Mouse (Mus musculus) ovary, postnatal 10 days (tissue): ENCODE measurements around the gene Spata18.

Experiments used
- DNase-seq: peaks from one replicate; pipeline ENCODE4 v3.0.0; 2022; ENCODE audit warnings: low spot score

The Spata18 gene

GRCm38 (mm10) chr5:73666695-73667094, 15.5 kb downstream of the Spata18 start:
- no peak for DNase-seq

DNA sequence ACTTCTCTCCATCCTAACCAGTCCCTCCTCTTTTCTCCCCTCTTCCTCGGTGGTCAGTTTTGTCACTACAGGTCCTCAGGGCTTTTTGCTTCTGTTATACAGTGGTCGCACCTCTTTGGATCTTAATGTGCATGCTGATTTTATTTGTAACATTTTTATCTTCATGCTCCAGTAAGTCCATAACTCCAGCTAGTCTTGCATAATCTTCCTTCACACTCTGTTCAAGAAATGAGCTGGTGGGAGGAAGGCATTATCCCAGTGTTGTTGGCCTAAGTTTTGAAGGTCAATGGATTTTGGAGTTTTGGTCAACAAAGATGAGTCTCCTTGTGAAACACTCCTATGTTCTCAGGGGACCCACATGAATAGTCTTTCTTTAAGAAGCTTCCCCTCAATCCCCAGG, 16.7 kb downstream of the Spata18 start:
- no peak for DNase-seq

GRCm38 (mm10) chr5:73669386-73669785, 18.2 kb downstream of the Spata18 start:
- no peak for DNase-seq

DNA sequence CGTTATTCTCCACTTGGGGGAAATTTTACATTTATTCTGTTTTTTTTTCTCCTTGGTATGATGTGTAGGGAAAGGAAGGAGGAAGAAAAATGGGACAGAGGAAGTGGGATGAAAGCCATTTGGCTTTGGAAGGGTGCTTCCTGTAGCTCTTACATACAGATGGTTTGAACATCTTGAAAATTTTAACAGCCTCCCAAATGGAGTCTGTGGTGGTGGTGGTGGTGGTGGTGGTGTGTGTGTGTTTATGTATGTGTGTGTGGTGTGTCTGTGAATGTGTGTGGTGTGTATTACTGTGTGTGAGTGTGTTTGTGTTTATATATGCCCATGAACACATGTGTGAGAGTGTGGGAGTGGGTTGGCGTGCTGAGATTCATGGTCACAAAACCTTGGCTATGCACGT, 24.4 kb downstream of the Spata18 start:
- no peak for DNase-seq

DNA sequence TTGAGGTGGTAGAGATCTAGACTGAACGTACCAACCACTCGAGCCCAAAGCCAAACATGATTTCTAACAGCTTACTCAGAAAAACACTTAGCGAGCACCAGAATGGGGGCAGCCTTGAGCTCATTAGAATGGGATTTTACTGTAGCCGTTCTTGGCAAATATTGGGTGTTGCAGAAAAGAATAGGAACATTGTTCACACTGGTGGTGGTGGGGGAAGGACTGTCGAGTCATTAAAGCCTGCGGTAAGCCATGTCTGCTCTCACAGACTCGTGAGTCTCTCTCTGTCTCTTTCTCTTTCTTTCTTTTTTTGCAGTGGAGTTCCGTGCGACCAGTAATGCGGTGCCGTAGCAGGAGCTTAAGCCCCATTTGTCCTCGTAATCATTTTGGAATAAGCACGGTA, 25.4 kb downstream of the Spata18 start:
- no peak for DNase-seq

- DNase-seq = no peak
Observed at GRCm38 (mm10) chr5:73683221-73683620, 32.0 kb downstream of the Spata18 start.

DNA sequence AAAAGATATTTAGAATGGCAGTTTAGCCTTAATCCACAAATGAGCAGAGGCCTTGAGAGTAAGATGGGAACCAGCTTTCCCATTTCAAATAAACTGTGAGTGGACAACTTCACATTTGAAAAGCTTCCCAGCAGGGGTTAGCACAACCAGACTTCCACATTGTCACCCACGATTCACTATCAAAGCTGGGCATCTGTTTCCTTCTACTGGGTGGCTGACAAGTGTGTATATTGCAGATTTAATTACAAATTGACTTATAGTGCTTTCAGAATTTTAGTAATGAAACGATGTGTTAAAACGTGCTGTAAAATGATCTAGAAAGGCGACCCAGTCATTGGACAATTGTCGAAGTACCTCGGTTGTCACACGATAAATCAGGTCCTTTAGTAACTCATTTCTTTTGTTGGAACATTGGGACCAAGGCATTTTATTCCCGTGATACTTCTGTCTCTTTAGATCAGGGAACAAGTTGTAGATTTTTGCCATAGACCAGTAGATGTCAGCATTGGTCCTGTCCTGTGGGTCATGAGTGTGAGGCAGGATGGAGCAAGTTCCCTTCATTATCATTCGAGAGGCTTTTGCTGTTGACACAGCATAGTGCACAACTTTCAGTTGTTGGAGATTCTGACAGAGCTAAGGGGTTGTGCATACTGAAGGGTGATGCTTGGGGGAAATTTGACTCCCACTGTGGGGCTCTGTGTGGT, 32.7 kb downstream of the Spata18 start:
- DNase-seq = no peak

DNA sequence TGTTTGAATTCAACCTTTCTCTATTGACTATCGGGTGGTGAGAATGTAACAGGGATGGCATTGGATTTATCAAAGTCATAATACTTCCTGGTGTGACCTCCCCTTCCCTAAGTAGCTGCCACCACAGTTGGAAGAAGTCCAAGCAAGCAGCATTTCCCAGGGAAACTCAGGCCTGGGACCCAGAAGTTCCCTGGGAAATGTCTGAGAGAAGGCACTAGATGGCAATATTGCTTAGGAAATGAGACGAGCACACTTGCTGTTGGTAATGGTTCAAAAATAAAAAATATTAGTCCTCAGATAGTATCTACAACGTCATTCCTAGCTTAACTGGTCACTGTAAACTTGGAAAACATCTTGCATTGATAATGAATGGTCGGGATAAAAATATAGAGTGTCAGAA, 35.0 kb downstream of the Spata18 start:
- DNase-seq = no peak

GRCm38 (mm10) chr5:73688576-73688975, 37.4 kb downstream of the Spata18 start:
- no peak for DNase-seq

DNA sequence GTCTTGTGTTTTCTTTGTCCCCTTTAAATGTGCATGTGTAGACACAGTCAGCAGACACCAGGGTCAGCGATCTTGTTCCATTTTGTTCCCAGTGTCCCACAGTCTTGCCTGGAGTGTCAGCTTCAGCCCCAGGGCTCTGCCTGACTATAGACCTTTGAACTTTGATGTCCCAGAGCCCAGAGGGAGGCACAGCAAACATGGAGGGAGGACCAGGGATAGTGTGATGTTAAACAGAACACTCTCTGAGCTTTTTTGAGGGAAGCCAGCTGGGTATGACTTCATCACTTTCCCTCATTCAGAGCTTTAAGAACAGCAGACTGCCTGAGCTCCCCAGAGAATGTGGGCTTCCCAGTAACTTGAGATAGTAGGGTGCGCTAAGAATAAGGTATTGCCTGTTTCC, 39.0 kb downstream of the Spata18 start:
- DNase-seq = no peak

DNA sequence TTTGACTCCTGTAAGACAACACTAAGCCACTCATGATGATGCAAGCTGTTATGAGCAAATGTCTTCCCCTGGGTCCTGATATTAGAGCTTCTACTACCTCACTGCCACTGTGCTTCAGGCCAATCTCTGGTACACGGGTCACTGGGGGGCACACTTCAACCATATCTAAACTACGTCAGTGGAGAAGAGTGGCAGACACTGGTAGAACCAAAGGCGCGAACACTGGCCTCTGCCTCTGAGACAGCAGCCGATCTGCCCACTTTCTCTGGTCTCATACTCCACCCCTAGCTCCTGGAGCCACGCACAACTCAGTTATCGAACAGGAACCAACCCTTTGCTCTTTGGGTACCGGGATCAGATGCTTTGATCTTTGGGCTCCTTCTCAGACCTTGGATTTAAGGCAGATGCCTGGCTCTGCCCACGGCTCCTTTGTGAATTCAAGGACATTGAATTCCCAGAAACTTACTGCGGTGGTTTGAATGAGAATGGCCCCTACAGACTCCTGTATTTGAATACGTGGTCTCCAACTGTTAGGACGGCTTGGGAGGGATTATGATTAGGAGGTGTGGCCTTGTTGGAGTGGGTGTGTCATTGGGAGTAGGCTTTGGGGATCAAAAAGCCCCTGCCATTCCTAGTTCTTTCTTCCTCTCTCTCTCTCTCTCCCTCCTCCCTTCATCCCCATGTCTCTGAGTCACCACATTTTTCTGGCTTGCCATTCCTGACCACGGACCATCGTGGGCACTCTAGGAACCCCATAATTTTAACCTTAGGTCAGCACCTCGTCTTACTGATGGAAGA, 40.7 kb downstream of the Spata18 start:
- DNase-seq = no peak

GRCm38 (mm10) chr5:73693778-73694177, 42.6 kb downstream of the Spata18 start:
- no peak for DNase-seq

DNA sequence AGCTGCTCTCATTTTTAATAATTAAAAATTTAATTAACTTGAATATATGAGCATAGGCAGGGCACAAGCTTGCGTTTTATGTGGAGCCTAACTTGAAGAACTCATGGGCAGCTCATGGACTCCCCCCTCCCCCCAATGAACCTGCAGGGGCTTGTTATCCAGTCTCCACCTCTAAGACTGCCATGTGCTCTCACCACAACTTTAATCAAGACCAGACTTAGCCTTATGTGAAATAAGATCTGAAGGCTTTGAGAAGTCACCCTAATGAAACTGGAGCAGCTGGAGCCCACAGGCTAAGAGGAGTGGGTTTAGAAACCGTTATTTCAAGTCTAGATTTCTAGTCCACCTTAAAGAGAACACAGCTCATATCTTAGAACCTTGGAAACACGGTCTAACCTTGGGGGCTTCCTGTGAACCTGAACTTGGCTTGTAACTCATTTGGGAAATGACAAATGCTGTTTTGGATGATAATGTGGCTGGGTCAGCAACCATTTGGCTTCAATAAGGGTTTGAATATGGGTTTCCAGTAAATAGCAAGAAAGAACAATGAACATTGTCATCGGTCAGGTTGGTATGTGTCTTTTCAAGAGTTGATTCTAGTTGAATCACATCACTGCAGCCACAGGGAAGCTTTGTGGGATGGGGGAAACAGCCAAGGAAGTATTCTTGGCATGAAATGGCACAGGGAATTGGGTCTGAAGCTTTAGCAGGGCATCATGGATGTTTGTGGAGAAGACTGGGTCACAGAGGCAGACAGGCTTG, 43.3 kb downstream of the Spata18 start:
- DNase-seq = no peak

DNA sequence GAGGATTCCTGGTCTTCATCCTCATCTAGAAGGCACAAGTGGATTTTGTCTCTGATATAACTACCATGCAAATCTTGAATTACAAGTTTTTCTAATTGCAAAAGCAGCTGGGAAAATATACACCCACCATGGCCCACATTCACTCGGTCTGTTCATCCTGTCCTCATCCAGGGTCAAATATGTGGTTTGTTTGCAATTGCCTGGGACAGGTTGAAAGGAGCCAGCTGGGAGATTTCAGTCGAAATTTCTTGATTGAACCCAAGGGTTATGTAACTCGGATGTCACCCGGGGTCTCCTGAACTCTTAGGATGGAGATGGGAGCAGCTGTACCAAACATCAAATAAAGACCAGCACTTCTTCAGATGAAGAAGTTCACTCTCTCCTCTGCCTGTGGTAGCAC, 46.5 kb downstream of the Spata18 start:
- DNase-seq = no peak

GRCm38 (mm10) chr5:73701063-73701890, 50.1 kb downstream of the Spata18 start:
- no peak for DNase-seq

- no peak for DNase-seq
Observed at GRCm38 (mm10) chr5:73701946-73702710, 50.9 kb downstream of the Spata18 start.

- no peak for DNase-seq
Observed at GRCm38 (mm10) chr5:73703096-73703495, 51.9 kb downstream of the Spata18 start.

GRCm38 (mm10) chr5:73704263-73704662, 53.1 kb downstream of the Spata18 start:
- DNase-seq = no peak

- DNase-seq = no peak
Observed at GRCm38 (mm10) chr5:73704757-73705156, 53.6 kb downstream of the Spata18 start.

DNA sequence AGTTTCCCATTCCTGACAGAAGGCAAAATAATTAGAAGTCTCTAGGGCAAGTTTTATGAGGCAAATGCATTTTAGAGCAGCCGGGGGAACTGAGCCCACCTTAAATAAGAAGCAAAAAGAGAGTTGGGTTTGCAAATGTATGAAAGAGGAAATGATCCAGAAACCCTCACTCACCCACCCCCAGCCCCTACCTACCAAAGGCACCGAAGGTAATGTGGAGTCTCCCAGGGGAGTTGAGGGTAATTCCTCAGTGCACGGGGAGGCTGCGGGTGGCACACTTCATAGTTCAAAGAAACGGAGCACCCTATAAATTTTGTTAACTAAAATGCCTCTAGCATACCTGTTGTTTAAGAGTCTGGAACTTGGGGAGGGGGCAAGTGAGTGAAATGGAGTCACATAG, 54.1 kb downstream of the Spata18 start:
- no peak for DNase-seq

GRCm38 (mm10) chr5:73712852-73713251, 61.7 kb downstream of the Spata18 start:
- DNase-seq = no peak
